Mouse (Mus musculus): ENCODE results near the gene Ccdc36. TPM values are rescaled to one million over a fixed set of nuclear protein-coding genes. Genes with fewer than 3 reads are reported as not detected.

Ccdc36 gene
- total RNA-seq, 1 experiment from 2014 or later: 0.59 TPM

DNA sequence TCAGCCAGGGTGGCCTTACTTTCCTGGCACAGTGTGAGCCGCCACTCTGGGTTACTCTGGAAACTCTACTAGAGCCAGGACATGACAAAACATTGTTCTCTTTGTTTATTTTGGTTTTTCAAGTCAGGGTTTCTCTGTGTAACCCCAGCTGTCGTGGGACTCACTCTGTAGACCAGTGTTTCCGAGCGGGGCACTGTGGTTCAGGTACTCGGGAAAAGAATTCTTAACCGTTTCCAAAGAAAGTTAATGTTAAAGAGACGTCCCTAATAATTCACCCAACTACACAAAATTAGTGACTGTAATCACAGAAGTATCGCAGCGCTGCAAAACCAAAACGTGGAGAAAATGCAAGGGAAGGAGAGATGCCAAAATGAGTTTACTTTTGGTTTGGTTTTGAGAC is 39.7 kb downstream of the Ccdc36 start:
- no peak for ATAC-seq (replicated peaks; ENCODE audit: low read depth, poor library complexity, severe bottlenecking)

DNA sequence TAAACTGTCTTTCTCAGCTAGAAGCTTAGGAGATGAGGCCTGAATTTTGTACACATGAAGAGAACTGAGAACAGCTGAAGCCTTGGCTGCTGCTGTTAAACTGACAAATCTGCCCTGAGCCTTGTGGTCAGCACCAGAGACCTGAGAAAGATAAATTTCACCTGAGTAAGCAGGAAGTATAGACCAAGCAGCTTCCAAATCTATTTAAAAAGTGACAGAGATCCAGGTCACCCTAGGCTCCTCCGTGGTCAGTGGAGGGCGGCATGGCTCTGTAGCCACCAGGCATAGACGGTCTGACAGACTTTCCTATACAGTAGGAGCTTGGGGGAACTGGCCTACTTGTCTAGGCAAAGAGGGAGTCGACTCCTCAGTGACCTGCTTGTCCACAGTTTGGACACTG is 41.5 kb downstream of the Ccdc36 start:
- no peak for ATAC-seq (replicated peaks; ENCODE audit: low read depth, poor library complexity, severe bottlenecking)

DNA sequence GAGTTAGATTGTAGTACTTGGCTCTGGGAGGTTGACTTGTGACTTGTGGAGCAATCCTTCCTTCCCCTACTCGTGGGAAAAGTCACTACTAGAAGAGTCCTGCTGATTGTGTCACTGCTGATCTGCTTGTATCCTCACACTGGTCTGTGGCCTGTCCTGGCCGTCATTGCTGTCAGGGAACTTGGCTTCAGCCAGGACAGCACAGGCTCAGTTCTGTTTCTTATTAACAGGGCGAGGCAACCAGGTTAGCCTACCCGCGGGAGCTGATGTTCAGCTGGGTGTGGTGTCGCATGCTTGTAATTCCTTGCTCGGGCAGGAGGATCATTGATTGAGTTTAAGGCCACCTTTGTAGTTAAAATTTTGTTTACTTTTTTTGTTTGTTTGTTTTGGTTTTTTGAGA is 43.3 kb downstream of the Ccdc36 start:
- ATAC-seq (replicated peaks; ENCODE audit: low read depth, poor library complexity, severe bottlenecking): no peak

DNA sequence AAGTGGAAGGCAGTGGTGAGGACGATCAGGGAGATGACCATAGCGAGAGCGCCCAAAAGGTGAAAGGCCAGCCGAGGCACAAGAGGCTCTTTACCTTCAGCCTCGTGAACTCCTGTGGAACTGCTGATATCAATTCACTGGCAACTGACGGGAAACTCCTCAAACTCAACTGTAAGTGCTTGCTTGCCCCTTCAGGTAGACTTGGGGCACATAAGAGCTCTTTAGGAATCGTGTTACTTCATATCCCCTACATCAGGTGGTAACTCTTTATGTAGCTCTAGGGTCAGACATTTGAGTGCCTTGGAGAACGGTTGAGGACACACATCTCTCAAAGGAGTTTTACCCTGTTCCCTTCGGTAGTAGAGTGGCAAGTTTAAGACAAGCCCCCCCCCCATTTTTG is 46.9 kb downstream of the Ccdc36 start:
- ATAC-seq (replicated peaks; ENCODE audit: low read depth, poor library complexity, severe bottlenecking): no peak

DNA sequence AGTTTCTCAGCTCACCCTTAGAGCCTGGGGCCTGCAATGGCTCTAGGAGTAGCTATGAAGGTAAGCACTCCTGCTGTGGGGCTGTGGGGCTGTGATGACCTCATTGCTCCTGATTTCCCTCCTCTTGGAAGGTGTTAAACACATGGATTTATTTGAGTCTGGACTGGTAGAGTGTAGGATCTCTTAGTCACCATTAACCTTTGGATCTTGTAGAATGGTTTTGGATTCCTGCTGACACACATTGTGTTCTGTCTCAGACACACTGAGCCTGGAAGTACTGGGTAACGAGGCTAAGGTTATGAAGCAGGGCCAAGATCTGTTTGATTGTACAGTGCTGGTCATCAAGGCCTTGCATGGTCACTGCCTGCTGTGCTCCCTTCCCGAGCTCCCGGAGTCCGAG is 49.0 kb downstream of the Ccdc36 start:
- no peak for ATAC-seq (replicated peaks; ENCODE audit: low read depth, poor library complexity, severe bottlenecking)

DNA sequence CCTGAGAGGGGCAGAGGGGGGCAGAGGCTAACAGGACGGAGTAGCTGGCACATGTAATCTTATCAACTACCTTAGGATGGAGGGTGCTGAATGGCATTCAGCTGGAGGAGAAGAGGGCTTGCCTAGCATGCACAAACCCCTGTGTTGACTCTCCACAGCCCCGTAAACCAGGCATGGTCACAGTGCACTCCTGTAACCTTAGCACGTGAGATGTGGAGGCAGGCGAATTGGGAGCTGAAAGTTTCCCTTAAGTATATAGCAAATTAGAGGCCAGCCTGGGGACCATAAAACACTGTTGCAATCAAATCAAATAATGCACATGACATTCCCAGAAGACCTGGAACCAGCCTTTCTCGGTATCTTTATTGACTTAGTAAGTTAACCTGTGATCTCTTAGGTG is 49.5 kb downstream of the Ccdc36 start:
- no peak for ATAC-seq (replicated peaks; ENCODE audit: low read depth, poor library complexity, severe bottlenecking)

DNA sequence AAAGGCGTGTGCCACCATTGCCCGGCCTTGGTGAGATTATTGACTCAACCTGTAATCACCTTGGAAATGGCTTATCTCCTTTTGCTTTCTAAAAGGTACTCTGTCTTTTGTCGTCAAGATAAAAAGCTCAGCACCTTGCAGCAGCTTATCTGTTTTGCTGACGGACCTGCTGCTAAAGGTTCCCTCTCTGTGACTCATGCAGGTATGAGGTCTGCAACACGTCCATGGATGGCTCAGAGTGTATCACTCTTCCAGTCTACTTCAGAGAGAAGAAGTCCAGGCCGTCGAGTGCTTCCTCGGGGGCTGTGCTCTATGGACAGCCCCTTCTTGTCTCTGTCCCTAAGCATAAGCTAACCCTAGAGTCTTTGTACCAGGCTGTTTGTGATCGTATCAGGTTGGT is 50.0 kb downstream of the Ccdc36 start:
- ATAC-seq (replicated peaks; ENCODE audit: low read depth, poor library complexity, severe bottlenecking): no peak

Other genes starting within 250 kb of the Ccdc36 start
- 3.5 and 4.0 TPM in 2 replicates for gene Bsn, start 238.1 kb downstream of the Ccdc36 start, total RNA-seq (2017)
- 7.7 and 10.9 TPM in 2 replicates for gene Dag1, start 164.5 kb downstream of the Ccdc36 start, total RNA-seq (2017)
- 8.2 and 9.0 TPM in 2 replicates for gene Nicn1, start 138.1 kb downstream of the Ccdc36 start, total RNA-seq (2017)
- 0.82 TPM in 1 of 2 replicates, not detected in the other for gene Amt, start 131.6 kb downstream of the Ccdc36 start, total RNA-seq (2017)
- 256 and 280 TPM in 2 replicates for gene Rhoa, start 122.4 kb downstream of the Ccdc36 start, total RNA-seq (2017)
- 5.4 and 7.9 TPM in 2 replicates for gene Tcta, start 122.3 kb downstream of the Ccdc36 start, total RNA-seq (2017)
- gene Gpx1, start 89.6 kb downstream of the Ccdc36 start, total RNA-seq (2017): 1,127 and 1,204 TPM in 2 replicates
- 49.2 and 75.5 TPM in 2 replicates for gene Usp4, start 80.6 kb downstream of the Ccdc36 start, total RNA-seq (2017)
- not detected in 2 replicates for gene 1700102P08Rik, start 35.7 kb downstream of the Ccdc36 start, total RNA-seq (2017)
- not detected in 2 replicates for gene BC048562, start 8.0 kb upstream of the Ccdc36 start, total RNA-seq (2017)
- gene Ccdc71, start 32.0 kb upstream of the Ccdc36 start, total RNA-seq (2017): 11.0 and 15.4 TPM in 2 replicates
- 6.8 and 8.2 TPM in 2 replicates for gene Klhdc8b, start 33.1 kb upstream of the Ccdc36 start, total RNA-seq (2017)
- 0.15 and 0.37 TPM in 2 replicates for gene Lamb2, start 51.3 kb upstream of the Ccdc36 start, total RNA-seq (2017)
- 54.3 and 63.1 TPM in 2 replicates for gene Usp19, start 62.1 kb upstream of the Ccdc36 start, total RNA-seq (2017)
- gene Qars, start 79.2 kb upstream of the Ccdc36 start, total RNA-seq (2017): 149 and 207 TPM in 2 replicates
- gene Qrich1, start 88.3 kb upstream of the Ccdc36 start, total RNA-seq (2017): 131 and 150 TPM in 2 replicates
- gene Impdh2, start 131.8 kb upstream of the Ccdc36 start, total RNA-seq (2017): 317 and 371 TPM in 2 replicates
- 9.8 and 18.9 TPM in 2 replicates for gene Ndufaf3, start 138.9 kb upstream of the Ccdc36 start, total RNA-seq (2017)
- gene Dalrd3, start 141.4 kb upstream of the Ccdc36 start, total RNA-seq (2017): 37.7 and 38.8 TPM in 2 replicates
- 22.0 and 29.5 TPM in 2 replicates for gene Wdr6, start 150.3 kb upstream of the Ccdc36 start, total RNA-seq (2017)
- gene P4htm, start 169.2 kb upstream of the Ccdc36 start, total RNA-seq (2017): 0.39 and 1.1 TPM in 2 replicates
- gene Arih2, start 220.9 kb upstream of the Ccdc36 start, total RNA-seq (2017): 50.6 and 57.8 TPM in 2 replicates
- 29.1 and 39.0 TPM in 2 replicates for gene Slc25a20, start 233.6 kb upstream of the Ccdc36 start, total RNA-seq (2017)

Measured in common myeloid progenitor, adult 5-6 weeks (primary cell).